Mouse (Mus musculus): Measurements from ENCODE around the gene Ica1. TPM values are rescaled to one million over a fixed set of nuclear protein-coding genes. Genes with fewer than 3 reads are reported as not detected.

The Ica1 gene
- polyA plus RNA-seq, 1 experiment from 2014 or later = 37.0 TPM

- H3K27ac ChIP-seq = no peak overlapping the region
- no peak overlapping the region for H3K9ac ChIP-seq
- ATAC-seq (ENCODE audit: borderline replicate concordance, extremely low read depth, low FRiP score, low TSS enrichment) = no peak
- no peaks in the 10 kb centered on the region for H3K9me3 ChIP-seq
- H3K4me3 ChIP-seq = no peak overlapping the region
- no peak overlapping the region for H3K4me2 ChIP-seq
- no peaks in the 10 kb centered on the region for H3K4me1 ChIP-seq
- H3K36me3 ChIP-seq = no peaks in the 10 kb centered on the region
- 26% methylated on average over 1 of the region's 1 CpGs for WGBS
- H3K27me3 ChIP-seq = no peaks in the 10 kb centered on the region
These were observed 36.6 kb downstream of the Ica1 start for GRCm38 (mm10) chr6:8741659-8742058.

GRCm38 (mm10) chr6:8740092-8740491, 38.2 kb downstream of the Ica1 start:
- no peaks in the 10 kb centered on the region for H3K27me3 ChIP-seq
- no peak overlapping the region for H3K9ac ChIP-seq
- H3K36me3 ChIP-seq = no peaks in the 10 kb centered on the region
- H3K27ac ChIP-seq = no peak overlapping the region
- no peak overlapping the region for H3K4me3 ChIP-seq
- no peak overlapping the region for H3K4me2 ChIP-seq
- no peaks in the 10 kb centered on the region for H3K4me1 ChIP-seq
- H3K9me3 ChIP-seq = no peaks in the 10 kb centered on the region
- WGBS = 55% methylated on average over 2 of the region's 2 CpGs
- no peak for ATAC-seq (ENCODE audit: borderline replicate concordance, extremely low read depth, low FRiP score, low TSS enrichment)

- H3K4me3 ChIP-seq = no peak overlapping the region
- no peaks in the 10 kb centered on the region for H3K27me3 ChIP-seq
- H3K27ac ChIP-seq = no peak overlapping the region
- no peak overlapping the region for H3K9ac ChIP-seq
- ATAC-seq (ENCODE audit: borderline replicate concordance, extremely low read depth, low FRiP score, low TSS enrichment) = no peak
- H3K4me2 ChIP-seq = no peak overlapping the region
- WGBS = 67% methylated on average over 4 of the region's 4 CpGs
- H3K9me3 ChIP-seq = no peaks in the 10 kb centered on the region
- no peaks in the 10 kb centered on the region for H3K4me1 ChIP-seq
- no peaks in the 10 kb centered on the region for H3K36me3 ChIP-seq
These were observed 39.9 kb downstream of the Ica1 start for GRCm38 (mm10) chr6:8738396-8738795.

- Histone ChIP-seq H3K9ac (no peak overlapping the region), H3K27ac (no peak overlapping the region), H3K4me3 (no peak overlapping the region), H3K4me2 (no peak overlapping the region), H3K27me3 (no peaks in the 10 kb centered on the region), H3K36me3 (no peaks in the 10 kb centered on the region), H3K4me1 (no peaks in the 10 kb centered on the region), H3K9me3 (no peaks in the 10 kb centered on the region)
- ATAC-seq (ENCODE audit: borderline replicate concordance, extremely low read depth, low FRiP score, low TSS enrichment) = no peak
These were observed 41.8 kb downstream of the Ica1 start for GRCm38 (mm10) chr6:8736493-8736820.

GRCm38 (mm10) chr6:8735657-8736492, 42.4 kb downstream of the Ica1 start:
- no peak overlapping the region for H3K9ac ChIP-seq
- no peaks in the 10 kb centered on the region for H3K9me3 ChIP-seq
- no peaks in the 10 kb centered on the region for H3K27me3 ChIP-seq
- 47% methylated on average over 8 of the region's 8 CpGs for WGBS
- H3K4me3 ChIP-seq = no peak overlapping the region
- H3K27ac ChIP-seq = no peak overlapping the region
- H3K4me1 ChIP-seq = no peaks in the 10 kb centered on the region
- no peaks in the 10 kb centered on the region for H3K36me3 ChIP-seq
- peak; percentile 68; the same call in 1 of the 2 replicates for ATAC-seq (ENCODE audit: borderline replicate concordance, extremely low read depth, low FRiP score, low TSS enrichment)
- H3K4me2 ChIP-seq = no peak overlapping the region

GRCm38 (mm10) chr6:8735044-8735443, 43.2 kb downstream of the Ica1 start:
- Histone ChIP-seq H3K36me3 (no peaks in the 10 kb centered on the region), H3K4me1 (no peaks in the 10 kb centered on the region), H3K4me3 (no peak overlapping the region), H3K9ac (no peak overlapping the region), H3K27me3 (no peaks in the 10 kb centered on the region), H3K9me3 (no peaks in the 10 kb centered on the region), H3K27ac (no peak overlapping the region), H3K4me2 (no peak overlapping the region)
- WGBS = 87% methylated on average over 3 of the region's 3 CpGs
- ATAC-seq (ENCODE audit: borderline replicate concordance, extremely low read depth, low FRiP score, low TSS enrichment) = no peak

GRCm38 (mm10) chr6:8732492-8732891, 45.8 kb downstream of the Ica1 start:
- H3K4me3 ChIP-seq = no peak overlapping the region
- no peak overlapping the region for H3K9ac ChIP-seq
- no peak for ATAC-seq (ENCODE audit: borderline replicate concordance, extremely low read depth, low FRiP score, low TSS enrichment)
- no peaks in the 10 kb centered on the region for H3K27me3 ChIP-seq
- WGBS = 45% methylated on average over 5 of the region's 5 CpGs
- no peaks in the 10 kb centered on the region for H3K4me1 ChIP-seq
- no peak overlapping the region for H3K27ac ChIP-seq
- no peaks in the 10 kb centered on the region for H3K36me3 ChIP-seq
- no peaks in the 10 kb centered on the region for H3K9me3 ChIP-seq
- no peak overlapping the region for H3K4me2 ChIP-seq

GRCm38 (mm10) chr6:8731656-8732191, 46.6 kb downstream of the Ica1 start:
- H3K27ac ChIP-seq = no peak overlapping the region
- 38% methylated on average over 4 of the region's 4 CpGs for WGBS
- no peaks in the 10 kb centered on the region for H3K27me3 ChIP-seq
- H3K4me2 ChIP-seq = no peak overlapping the region
- H3K4me3 ChIP-seq = no peak overlapping the region
- no peak overlapping the region for H3K9ac ChIP-seq
- no peaks in the 10 kb centered on the region for H3K4me1 ChIP-seq
- no peaks in the 10 kb centered on the region for H3K36me3 ChIP-seq
- no peak for ATAC-seq (ENCODE audit: borderline replicate concordance, extremely low read depth, low FRiP score, low TSS enrichment)
- no peaks in the 10 kb centered on the region for H3K9me3 ChIP-seq

GRCm38 (mm10) chr6:8730433-8730832, 47.9 kb downstream of the Ica1 start:
- Histone ChIP-seq H3K4me1 (no peaks in the 10 kb centered on the region), H3K9me3 (no peaks in the 10 kb centered on the region), H3K4me2 (no peak overlapping the region), H3K36me3 (no peaks in the 10 kb centered on the region), H3K27ac (no peak overlapping the region), H3K4me3 (no peak overlapping the region), H3K9ac (no peak overlapping the region), H3K27me3 (no peaks in the 10 kb centered on the region)
- ATAC-seq (ENCODE audit: borderline replicate concordance, extremely low read depth, low FRiP score, low TSS enrichment) = no peak
- WGBS = 91% methylated on average over 2 of the region's 2 CpGs

- 83% methylated on average over 8 of the region's 8 CpGs for WGBS
- no peak overlapping the region for H3K9ac ChIP-seq
- no peaks in the 10 kb centered on the region for H3K36me3 ChIP-seq
- no peak for ATAC-seq (ENCODE audit: borderline replicate concordance, extremely low read depth, low FRiP score, low TSS enrichment)
- H3K4me2 ChIP-seq = no peak overlapping the region
- no peaks in the 10 kb centered on the region for H3K4me1 ChIP-seq
- H3K27ac ChIP-seq = no peak overlapping the region
- H3K9me3 ChIP-seq = no peaks in the 10 kb centered on the region
- H3K4me3 ChIP-seq = no peak overlapping the region
- no peaks in the 10 kb centered on the region for H3K27me3 ChIP-seq
These were observed 50.5 kb downstream of the Ica1 start for GRCm38 (mm10) chr6:8727806-8728205.

- Histone ChIP-seq H3K36me3 (no peaks in the 10 kb centered on the region), H3K27ac (no peak overlapping the region), H3K27me3 (no peaks in the 10 kb centered on the region), H3K4me1 (no peaks in the 10 kb centered on the region), H3K4me3 (no peak overlapping the region), H3K9me3 (no peaks in the 10 kb centered on the region), H3K4me2 (no peak overlapping the region), H3K9ac (no peak overlapping the region)
- no peak for ATAC-seq (ENCODE audit: borderline replicate concordance, extremely low read depth, low FRiP score, low TSS enrichment)
- 56% methylated on average over 1 of the region's 1 CpGs for WGBS
These were observed 52.7 kb downstream of the Ica1 start for GRCm38 (mm10) chr6:8725610-8726009.

GRCm38 (mm10) chr6:8719692-8720091, 58.6 kb downstream of the Ica1 start:
- Histone ChIP-seq H3K9me3 (no peaks in the 10 kb centered on the region), H3K4me2 (no peak overlapping the region), H3K27ac (no peak overlapping the region), H3K9ac (no peak overlapping the region), H3K27me3 (no peaks in the 10 kb centered on the region), H3K4me3 (no peak overlapping the region), H3K4me1 (no peaks in the 10 kb centered on the region), H3K36me3 (no peaks in the 10 kb centered on the region)
- ATAC-seq (ENCODE audit: borderline replicate concordance, extremely low read depth, low FRiP score, low TSS enrichment) = no peak
- WGBS = 85% methylated on average over 2 of the region's 2 CpGs
